Mouse (Mus musculus) retina, embryonic 14.5 days (tissue): Measurements from ENCODE around the gene Atp1a4.
A peak's percentile ranks its signal among the peaks of the same experiment; 100 is the strongest.

Source experiments
- DNase-seq: peaks from one replicate; pipeline ENCODE4 v3.0.0-alpha.2; 2015; ENCODE audit warnings: low spot score

Atp1a4 gene

GRCm38 (mm10) chr1:172258314-172258713, at the start of gene Atp1a4:
Gene Atp1a4 (minus strand): TSS chr1:172258414.
- DNase-seq, result no peak

GRCm38 (mm10) chr1:172307936-172308335, 49.7 kb upstream of the Atp1a4 start:
- DNase-seq, result no peak

- no peak for DNase-seq
These were observed 48.7 kb upstream of the Atp1a4 start for GRCm38 (mm10) chr1:172306885-172307284.

GRCm38 (mm10) chr1:172306196-172306595, 48.0 kb upstream of the Atp1a4 start:
- DNase-seq, result no peak

- peak; percentile 46 for DNase-seq
These were observed 47.4 kb upstream of the Atp1a4 start for GRCm38 (mm10) chr1:172305635-172306034.

- no peak for DNase-seq
These were observed 46.9 kb upstream of the Atp1a4 start for GRCm38 (mm10) chr1:172305153-172305552.

GRCm38 (mm10) chr1:172304443-172304842, 46.2 kb upstream of the Atp1a4 start:
- no peak for DNase-seq

GRCm38 (mm10) chr1:172302851-172303250, 44.6 kb upstream of the Atp1a4 start:
- no peak for DNase-seq

- DNase-seq, result no peak
These were observed 44.1 kb upstream of the Atp1a4 start for GRCm38 (mm10) chr1:172302311-172302710.

GRCm38 (mm10) chr1:172301180-172301579, 43.0 kb upstream of the Atp1a4 start:
- DNase-seq, result no peak

GRCm38 (mm10) chr1:172300247-172300646, 42.0 kb upstream of the Atp1a4 start:
- peak; percentile 34 for DNase-seq

- DNase-seq, result no peak
These were observed 41.3 kb upstream of the Atp1a4 start for GRCm38 (mm10) chr1:172299528-172299927.

GRCm38 (mm10) chr1:172297611-172298537, 39.7 kb upstream of the Atp1a4 start, which contains the start of gene Atp1a2:
Gene Atp1a2 (minus strand): TSS chr1:172298064.
- DNase-seq, result peak; percentile 57

GRCm38 (mm10) chr1:172296816-172297510, 38.7 kb upstream of the Atp1a4 start:
- no peak for DNase-seq

GRCm38 (mm10) chr1:172295751-172296197, 37.6 kb upstream of the Atp1a4 start:
- no peak for DNase-seq

- no peak for DNase-seq
These were observed 35.2 kb upstream of the Atp1a4 start for GRCm38 (mm10) chr1:172293449-172293848.

- no peak for DNase-seq
These were observed 34.7 kb upstream of the Atp1a4 start for GRCm38 (mm10) chr1:172292880-172293279.

- DNase-seq, result no peak
These were observed 31.4 kb upstream of the Atp1a4 start for GRCm38 (mm10) chr1:172289617-172289946.

- DNase-seq, result no peak
These were observed 30.8 kb upstream of the Atp1a4 start for GRCm38 (mm10) chr1:172288900-172289616.

GRCm38 (mm10) chr1:172286740-172287139, 28.5 kb upstream of the Atp1a4 start:
- DNase-seq, result no peak

- DNase-seq, result no peak
These were observed 26.0 kb upstream of the Atp1a4 start for GRCm38 (mm10) chr1:172284221-172284620.

- no peak for DNase-seq
These were observed 24.9 kb upstream of the Atp1a4 start for GRCm38 (mm10) chr1:172283073-172283472.
